Mouse (Mus musculus): ENCODE measurements around the gene Chchd6. TPM values are rescaled to one million over a fixed set of nuclear protein-coding genes. Genes with fewer than 3 reads are reported as not detected.

The Chchd6 gene
- polyA plus RNA-seq, 1 experiment from 2014 or later: 191 TPM

DNA sequence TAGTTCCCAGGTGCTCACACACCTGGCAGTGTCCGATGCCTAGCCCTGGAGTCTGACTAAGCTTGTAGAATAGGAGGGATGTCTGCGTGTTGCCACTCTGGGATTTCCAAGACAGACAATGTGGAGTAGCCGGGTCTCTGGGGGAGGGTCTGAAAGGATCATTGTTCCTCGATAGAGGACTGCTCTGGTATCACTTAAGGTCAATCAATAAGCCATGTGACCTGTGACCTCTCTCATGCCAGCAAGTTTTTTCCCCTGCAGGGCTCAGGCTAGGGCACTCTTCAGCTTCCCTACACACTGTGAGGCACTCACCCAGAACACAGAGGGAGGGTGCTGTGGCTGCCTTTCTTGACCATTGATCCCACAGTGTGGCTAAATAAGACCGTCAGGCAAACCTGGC, 213.6 kb downstream of the Chchd6 start:
- H3K9me3 ChIP-seq (replicated peaks; ENCODE audit: control insufficient read depth, low read length, poor library complexity, severe bottlenecking): no peaks in the 10 kb centered on the region
- no peak overlapping the region for H3K27ac ChIP-seq (ENCODE audit: low read length)
- H3K27me3 ChIP-seq (ENCODE audit: control insufficient read depth, insufficient read depth, low read depth, low read length): no peaks in the 10 kb centered on the region
- H3K9ac ChIP-seq (ENCODE audit: low read depth, low read length): no peak overlapping the region
- no peak overlapping the region for H3K4me2 ChIP-seq (ENCODE audit: low read length)
- no peaks in the 10 kb centered on the region; the same call in 1 of the 2 replicates for H3K4me1 ChIP-seq (ENCODE audit: control insufficient read depth, insufficient read depth, low read length)
- no peaks in the 10 kb centered on the region for H3K36me3 ChIP-seq (ENCODE audit: control insufficient read depth, insufficient read depth, low read length)
- no peak overlapping the region for H3K4me3 ChIP-seq (ENCODE audit: low read depth, low read length)
- no peak for ATAC-seq
- 23% methylated on average over 5 of the region's 5 CpGs for WGBS

DNA sequence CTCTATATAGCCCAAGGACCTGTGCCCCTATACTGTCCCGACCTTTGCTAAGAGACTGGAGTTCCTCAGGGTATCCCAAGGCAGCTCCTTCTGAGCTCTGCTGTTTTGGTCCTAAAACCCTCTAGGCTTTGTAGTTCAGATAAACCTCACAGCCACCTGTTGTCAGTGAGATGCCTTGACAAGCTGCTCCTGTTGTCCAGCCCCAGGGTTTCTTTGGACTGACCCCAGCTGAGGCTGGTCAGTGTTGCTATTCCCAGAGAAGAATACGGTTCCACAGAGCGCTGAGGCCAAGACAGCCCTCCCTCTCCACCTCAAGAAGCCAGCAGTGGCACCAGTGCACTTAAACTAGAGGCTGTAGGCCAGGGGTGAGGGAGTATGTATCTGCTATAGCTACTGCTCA, 214.3 kb downstream of the Chchd6 start:
- H3K9me3 ChIP-seq (replicated peaks; ENCODE audit: control insufficient read depth, low read length, poor library complexity, severe bottlenecking): no peaks in the 10 kb centered on the region
- H3K4me2 ChIP-seq (ENCODE audit: low read length): no peak overlapping the region
- H3K36me3 ChIP-seq (ENCODE audit: control insufficient read depth, insufficient read depth, low read length): no peaks in the 10 kb centered on the region
- no peak overlapping the region for H3K4me3 ChIP-seq (ENCODE audit: low read depth, low read length)
- no peak overlapping the region for H3K27ac ChIP-seq (ENCODE audit: low read length)
- no peak for ATAC-seq
- no peaks in the 10 kb centered on the region; the same call in 1 of the 2 replicates for H3K4me1 ChIP-seq (ENCODE audit: control insufficient read depth, insufficient read depth, low read length)
- H3K27me3 ChIP-seq (ENCODE audit: control insufficient read depth, insufficient read depth, low read depth, low read length): no peaks in the 10 kb centered on the region
- no peak overlapping the region for H3K9ac ChIP-seq (ENCODE audit: low read depth, low read length)
- 44% methylated on average over 3 of the region's 3 CpGs for WGBS

DNA sequence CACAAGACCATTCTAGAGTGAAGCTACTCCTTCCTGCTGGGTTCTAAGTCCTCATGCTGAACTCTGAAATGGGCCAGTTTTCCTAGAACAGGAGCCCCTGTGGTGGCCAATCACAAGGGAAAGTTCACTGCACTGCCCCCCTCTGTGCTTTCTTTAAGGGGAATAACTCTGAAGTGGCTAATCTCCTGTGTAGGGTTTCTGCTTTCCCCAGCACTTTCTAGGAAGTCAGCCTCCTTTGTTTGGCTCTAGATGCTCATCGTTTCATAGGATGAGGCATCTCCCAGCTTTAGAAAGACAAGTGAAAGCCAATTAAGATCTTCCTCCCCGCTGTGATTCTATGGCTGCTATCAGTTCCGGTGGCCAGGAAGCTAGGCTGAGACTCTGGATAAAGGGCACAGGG, 214.7 kb downstream of the Chchd6 start:
- Histone ChIP-seq H3K9ac (ENCODE audit: low read depth, low read length) (no peak overlapping the region), H3K4me2 (ENCODE audit: low read length) (no peak overlapping the region), H3K4me1 (ENCODE audit: control insufficient read depth, insufficient read depth, low read length) (no peaks in the 10 kb centered on the region; the same call in 1 of the 2 replicates), H3K9me3 (replicated peaks; ENCODE audit: control insufficient read depth, low read length, poor library complexity, severe bottlenecking) (no peaks in the 10 kb centered on the region), H3K27me3 (ENCODE audit: control insufficient read depth, insufficient read depth, low read depth, low read length) (no peaks in the 10 kb centered on the region), H3K4me3 (ENCODE audit: low read depth, low read length) (no peak overlapping the region), H3K36me3 (ENCODE audit: control insufficient read depth, insufficient read depth, low read length) (no peaks in the 10 kb centered on the region), H3K27ac (ENCODE audit: low read length) (no peak overlapping the region)
- 22% methylated on average over 3 of the region's 3 CpGs for WGBS
- ATAC-seq: no peak

DNA sequence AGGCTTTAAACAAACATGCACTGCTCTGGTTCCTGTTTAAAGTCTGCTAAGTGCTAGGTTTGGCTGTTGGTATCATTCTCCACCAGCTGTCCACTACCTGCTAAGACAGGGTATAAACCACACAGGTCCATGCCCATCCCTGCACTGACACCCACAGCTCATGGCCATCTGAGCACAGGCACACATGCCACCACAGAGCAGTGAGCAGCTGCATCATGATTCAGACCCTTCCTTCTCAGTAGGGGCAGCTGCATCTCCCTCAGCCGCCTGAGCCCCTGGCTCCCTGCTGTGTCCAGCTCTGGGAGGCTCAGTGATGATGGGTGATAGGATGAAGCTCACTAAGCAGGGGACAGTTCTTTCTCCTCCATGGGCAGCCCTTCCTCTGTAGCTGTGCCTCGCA, 217.2 kb downstream of the Chchd6 start:
- Histone ChIP-seq H3K4me2 (ENCODE audit: low read length) (no peak overlapping the region), H3K9me3 (replicated peaks; ENCODE audit: control insufficient read depth, low read length, poor library complexity, severe bottlenecking) (no peaks in the 10 kb centered on the region), H3K4me3 (ENCODE audit: low read depth, low read length) (no peak overlapping the region), H3K27ac (ENCODE audit: low read length) (no peak overlapping the region), H3K9ac (ENCODE audit: low read depth, low read length) (no peak overlapping the region), H3K4me1 (ENCODE audit: control insufficient read depth, insufficient read depth, low read length) (no peaks in the 10 kb centered on the region; the same call in 1 of the 2 replicates), H3K27me3 (ENCODE audit: control insufficient read depth, insufficient read depth, low read depth, low read length) (no peaks in the 10 kb centered on the region), H3K36me3 (ENCODE audit: control insufficient read depth, insufficient read depth, low read length) (no peaks in the 10 kb centered on the region)
- 73% methylated on average over 2 of the region's 2 CpGs for WGBS
- ATAC-seq: no peak

DNA sequence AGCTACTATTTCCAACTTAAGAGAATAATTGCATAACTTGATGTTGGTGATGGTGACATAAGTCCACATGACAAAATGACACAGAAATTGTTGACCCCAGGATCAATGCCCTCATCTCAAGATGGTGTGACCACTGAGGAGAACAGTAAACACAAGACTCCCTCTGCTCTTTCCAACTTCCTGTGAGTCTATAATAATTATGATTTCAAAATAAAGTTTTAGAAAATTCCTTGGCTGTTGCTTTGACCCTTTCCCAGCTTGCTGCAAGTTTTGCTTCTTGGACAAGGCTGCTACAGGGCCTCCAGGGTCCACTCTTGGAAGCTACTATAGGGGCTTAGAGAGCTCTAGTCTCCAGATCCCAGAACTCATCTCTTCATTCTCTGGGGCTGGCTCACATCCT, 226.6 kb downstream of the Chchd6 start:
- no peak overlapping the region for H3K4me2 ChIP-seq (ENCODE audit: low read length)
- H3K36me3 ChIP-seq (ENCODE audit: control insufficient read depth, insufficient read depth, low read length): no peaks in the 10 kb centered on the region
- no peaks in the 10 kb centered on the region for H3K4me1 ChIP-seq (ENCODE audit: control insufficient read depth, insufficient read depth, low read length)
- H3K27ac ChIP-seq (ENCODE audit: low read length): no peak overlapping the region
- H3K9ac ChIP-seq (ENCODE audit: low read depth, low read length): no peak overlapping the region
- H3K9me3 ChIP-seq (replicated peaks; ENCODE audit: control insufficient read depth, low read length, poor library complexity, severe bottlenecking): peaks cover 2% of the 10 kb centered on the region; the same call in 1 of the 2 replicates
- ATAC-seq: no peak
- H3K27me3 ChIP-seq (ENCODE audit: control insufficient read depth, insufficient read depth, low read depth, low read length): no peaks in the 10 kb centered on the region
- H3K4me3 ChIP-seq (ENCODE audit: low read depth, low read length): no peak overlapping the region

DNA sequence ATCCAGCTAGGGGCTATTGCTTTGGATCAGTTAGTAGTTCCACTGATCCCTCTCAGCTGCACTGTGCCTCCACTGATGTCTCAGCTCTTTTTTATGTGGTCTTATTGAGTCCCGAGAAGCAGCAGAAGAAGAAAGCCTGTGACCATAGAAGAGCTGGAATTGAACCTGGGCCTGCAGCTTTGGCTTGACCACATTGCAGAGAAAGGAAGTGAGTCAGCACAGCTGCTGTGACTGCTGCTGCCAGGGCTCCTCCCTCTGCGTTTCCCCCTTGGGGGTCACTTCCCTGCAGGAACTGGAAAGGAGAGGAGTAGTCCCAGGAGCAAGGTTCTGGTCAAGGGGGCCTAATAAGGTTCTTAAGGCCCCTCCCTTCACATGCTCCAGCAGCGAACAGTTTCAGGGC, 231.1 kb downstream of the Chchd6 start:
- no peak overlapping the region for H3K4me2 ChIP-seq (ENCODE audit: low read length)
- H3K9me3 ChIP-seq (replicated peaks; ENCODE audit: control insufficient read depth, low read length, poor library complexity, severe bottlenecking): peaks cover 2% of the 10 kb centered on the region; the same call in 1 of the 2 replicates
- H3K36me3 ChIP-seq (ENCODE audit: control insufficient read depth, insufficient read depth, low read length): no peaks in the 10 kb centered on the region
- no peak overlapping the region for H3K4me3 ChIP-seq (ENCODE audit: low read depth, low read length)
- peaks cover 22% of the 10 kb centered on the region for H3K4me1 ChIP-seq (ENCODE audit: control insufficient read depth, insufficient read depth, low read length)
- H3K27ac ChIP-seq (ENCODE audit: low read length): no peak overlapping the region
- no peak overlapping the region for H3K9ac ChIP-seq (ENCODE audit: low read depth, low read length)
- no peaks in the 10 kb centered on the region for H3K27me3 ChIP-seq (ENCODE audit: control insufficient read depth, insufficient read depth, low read depth, low read length)
- 75% methylated on average over 3 of the region's 3 CpGs for WGBS
- no peak for ATAC-seq

DNA sequence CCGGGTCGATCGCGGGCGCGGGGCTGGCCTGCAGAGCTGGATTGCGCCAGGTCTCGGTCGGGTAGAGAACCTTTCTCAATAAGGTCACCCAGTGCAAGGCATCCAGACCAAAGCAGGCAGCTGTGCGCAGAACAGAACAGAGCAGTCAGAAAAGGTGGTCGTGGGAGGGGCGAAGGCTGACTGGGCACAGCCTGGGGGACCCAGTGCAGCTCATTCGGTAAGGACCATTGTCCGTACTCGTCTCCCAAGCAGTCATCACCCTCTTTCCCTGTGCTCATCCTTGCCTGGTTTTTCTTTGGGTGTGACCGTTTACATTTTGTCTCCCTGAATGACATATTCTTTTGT, 232.4 kb downstream of the Chchd6 start:
- Histone ChIP-seq H3K9ac (ENCODE audit: low read depth, low read length) (peak overlapping the region; percentile 87), H3K27me3 (ENCODE audit: control insufficient read depth, insufficient read depth, low read depth, low read length) (no peaks in the 10 kb centered on the region), H3K4me1 (ENCODE audit: control insufficient read depth, insufficient read depth, low read length) (peaks cover 35% of the 10 kb centered on the region), H3K9me3 (replicated peaks; ENCODE audit: control insufficient read depth, low read length, poor library complexity, severe bottlenecking) (peaks cover 2% of the 10 kb centered on the region; the same call in 1 of the 2 replicates), H3K36me3 (ENCODE audit: control insufficient read depth, insufficient read depth, low read length) (no peaks in the 10 kb centered on the region), H3K27ac (ENCODE audit: low read length) (peak overlapping the region; percentile 79), H3K4me3 (ENCODE audit: low read depth, low read length) (peak overlapping the region; percentile 98), H3K4me2 (ENCODE audit: low read length) (peak overlapping the region; percentile 97)
- peak; percentile 61 for ATAC-seq
- 3% methylated on average over 16 of the region's 16 CpGs for WGBS

DNA sequence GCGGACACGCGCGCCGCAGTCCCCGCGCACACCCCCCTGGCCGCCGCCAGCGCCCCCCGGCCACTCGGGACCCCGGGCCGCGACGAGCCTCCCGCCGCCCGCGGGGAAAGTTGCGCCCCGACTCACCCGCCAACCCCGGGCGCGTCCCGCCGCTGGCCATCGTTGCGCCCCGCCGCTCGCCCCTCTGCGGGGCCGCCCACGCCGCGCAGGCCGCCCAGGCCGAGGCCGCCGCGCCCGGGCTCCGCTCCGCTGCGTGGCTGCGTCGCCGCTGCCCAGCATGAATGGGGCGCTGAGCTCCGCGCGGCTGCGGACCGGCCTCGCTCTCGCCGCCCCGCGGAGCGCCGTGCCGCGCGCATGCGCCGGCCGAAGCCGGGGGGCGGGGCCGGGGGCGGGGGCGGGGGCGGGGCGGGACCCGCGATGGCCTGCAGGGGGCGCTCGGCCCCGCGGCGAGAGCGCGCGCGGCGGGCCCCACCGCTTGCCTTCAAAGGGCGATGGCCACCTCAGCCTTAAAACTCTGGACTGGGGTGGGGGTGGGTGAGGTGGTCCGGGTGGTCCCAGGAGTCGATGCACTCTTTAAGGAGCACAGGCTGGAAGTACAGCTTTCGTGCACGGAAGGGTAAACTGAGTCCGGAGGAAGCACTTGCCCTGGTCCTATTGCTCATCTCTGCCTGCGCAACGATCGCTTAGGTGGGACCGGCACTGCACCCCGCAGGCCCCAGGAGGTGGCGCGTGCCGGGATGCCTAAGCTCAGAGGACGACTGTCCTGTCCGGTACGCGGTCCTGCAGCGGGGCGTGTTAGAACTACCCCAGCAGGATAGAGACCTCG, 233.0 kb downstream of the Chchd6 start, which contains the start of gene Plxna1:
Gene Plxna1 (minus strand): TSS at position 340 of the 826 bp plus-strand sequence.
- peak within 1 kb of the TSS; percentile 97 for H3K4me2 ChIP-seq (ENCODE audit: low read length)
- H3K4me3 ChIP-seq (ENCODE audit: low read depth, low read length): peak within 1 kb of the TSS; percentile 98
- under 1% methylated on average over 87 of the region's 110 CpGs for WGBS
- ATAC-seq: peak; percentile 79
- no peaks in the 10 kb centered on the region for H3K27me3 ChIP-seq (ENCODE audit: control insufficient read depth, insufficient read depth, low read depth, low read length)
- peaks cover 40% of the 10 kb centered on the region for H3K4me1 ChIP-seq (ENCODE audit: control insufficient read depth, insufficient read depth, low read length)
- peak within 1 kb of the TSS; percentile 92 for H3K27ac ChIP-seq (ENCODE audit: low read length)
- H3K9ac ChIP-seq (ENCODE audit: low read depth, low read length): peak within 1 kb of the TSS; percentile 96
- peaks cover 2% of the 10 kb centered on the region; the same call in 1 of the 2 replicates for H3K9me3 ChIP-seq (replicated peaks; ENCODE audit: control insufficient read depth, low read length, poor library complexity, severe bottlenecking)
- no peaks in the 10 kb centered on the region for H3K36me3 ChIP-seq (ENCODE audit: control insufficient read depth, insufficient read depth, low read length)

All from midbrain, embryonic 16.5 days (tissue).